Mouse (Mus musculus): ENCODE results near the gene Adamts7. TPM values are rescaled to one million over a fixed set of nuclear protein-coding genes. Genes with fewer than 3 reads are reported as not detected.
A peak's percentile ranks its signal among the peaks of the same experiment; 100 is the strongest.

Gene Adamts7
- polyA plus RNA-seq, 1 experiment from 2014 or later, result 4.9 TPM

- Histone ChIP-seq H3K27ac (ENCODE audit: low read depth, low read length) (no peak overlapping the region), H3K4me2 (no peak overlapping the region), H3K9ac (ENCODE audit: low read depth, low read length) (no peak overlapping the region), H3K27me3 (ENCODE audit: control insufficient read depth, insufficient read depth, low read length) (no peaks in the 10 kb centered on the region), H3K4me3 (ENCODE audit: low read depth, low read length) (no peak overlapping the region), H3K9me3 (replicated peaks; ENCODE audit: control insufficient read depth, low read length) (no peaks in the 10 kb centered on the region), H3K4me1 (ENCODE audit: control insufficient read depth, insufficient read depth, low read length) (peaks cover 14% of the 10 kb centered on the region), H3K36me3 (ENCODE audit: control insufficient read depth, insufficient read depth, low read length) (peaks cover 4% of the 10 kb centered on the region; the same call in 1 of the 2 replicates)
- WGBS (ENCODE audit: insufficient replicate concordance), result 77% methylated on average over 7 of the region's 7 CpGs
- ATAC-seq (replicated peaks; ENCODE audit: insufficient number of reproducible peaks, low FRiP score, low TSS enrichment), result no peak
Measured at GRCm38 (mm10) chr9:90197116-90197665, 34.3 kb downstream of the Adamts7 start.

- Histone ChIP-seq H3K36me3 (ENCODE audit: control insufficient read depth, insufficient read depth, low read length) (peaks cover 4% of the 10 kb centered on the region; the same call in 1 of the 2 replicates), H3K27me3 (ENCODE audit: control insufficient read depth, insufficient read depth, low read length) (no peaks in the 10 kb centered on the region), H3K4me3 (ENCODE audit: low read depth, low read length) (no peak overlapping the region), H3K4me1 (ENCODE audit: control insufficient read depth, insufficient read depth, low read length) (peaks cover 14% of the 10 kb centered on the region), H3K9ac (ENCODE audit: low read depth, low read length) (no peak overlapping the region), H3K4me2 (no peak overlapping the region), H3K9me3 (replicated peaks; ENCODE audit: control insufficient read depth, low read length) (no peaks in the 10 kb centered on the region), H3K27ac (ENCODE audit: low read depth, low read length) (no peak overlapping the region)
- WGBS (ENCODE audit: insufficient replicate concordance), result 68% methylated on average over 7 of the region's 7 CpGs
- ATAC-seq (replicated peaks; ENCODE audit: insufficient number of reproducible peaks, low FRiP score, low TSS enrichment), result no peak
Measured at GRCm38 (mm10) chr9:90197866-90198383, 35.1 kb downstream of the Adamts7 start.

GRCm38 (mm10) chr9:90198531-90199449 is 35.9 kb downstream of the Adamts7 start:
- Histone ChIP-seq H3K36me3 (ENCODE audit: control insufficient read depth, insufficient read depth, low read length) (peaks cover 4% of the 10 kb centered on the region; the same call in 1 of the 2 replicates), H3K27ac (ENCODE audit: low read depth, low read length) (peak overlapping the region; percentile 38), H3K4me3 (ENCODE audit: low read depth, low read length) (no peak overlapping the region), H3K9me3 (replicated peaks; ENCODE audit: control insufficient read depth, low read length) (no peaks in the 10 kb centered on the region), H3K4me2 (peak overlapping the region; percentile 39; the same call in 1 of the 2 replicates), H3K4me1 (ENCODE audit: control insufficient read depth, insufficient read depth, low read length) (peaks cover 14% of the 10 kb centered on the region), H3K27me3 (ENCODE audit: control insufficient read depth, insufficient read depth, low read length) (no peaks in the 10 kb centered on the region), H3K9ac (ENCODE audit: low read depth, low read length) (no peak overlapping the region)
- 34% methylated on average over 10 of the region's 10 CpGs for WGBS (ENCODE audit: insufficient replicate concordance)
- peak; percentile 32 for ATAC-seq (replicated peaks; ENCODE audit: insufficient number of reproducible peaks, low FRiP score, low TSS enrichment)

GRCm38 (mm10) chr9:90199611-90200010 is 36.7 kb downstream of the Adamts7 start:
- ATAC-seq (replicated peaks; ENCODE audit: insufficient number of reproducible peaks, low FRiP score, low TSS enrichment), result no peak
- 88% methylated on average over 18 of the region's 18 CpGs for WGBS (ENCODE audit: insufficient replicate concordance)
- peaks cover 14% of the 10 kb centered on the region for H3K4me1 ChIP-seq (ENCODE audit: control insufficient read depth, insufficient read depth, low read length)
- H3K27me3 ChIP-seq (ENCODE audit: control insufficient read depth, insufficient read depth, low read length), result no peaks in the 10 kb centered on the region
- H3K27ac ChIP-seq (ENCODE audit: low read depth, low read length), result no peak overlapping the region
- no peaks in the 10 kb centered on the region for H3K9me3 ChIP-seq (replicated peaks; ENCODE audit: control insufficient read depth, low read length)
- no peak overlapping the region for H3K4me3 ChIP-seq (ENCODE audit: low read depth, low read length)
- no peak overlapping the region for H3K4me2 ChIP-seq
- H3K36me3 ChIP-seq (ENCODE audit: control insufficient read depth, insufficient read depth, low read length), result peaks cover 4% of the 10 kb centered on the region; the same call in 1 of the 2 replicates
- no peak overlapping the region for H3K9ac ChIP-seq (ENCODE audit: low read depth, low read length)

GRCm38 (mm10) chr9:90200501-90200900 is 37.6 kb downstream of the Adamts7 start:
- H3K4me2 ChIP-seq, result no peak overlapping the region
- no peak for ATAC-seq (replicated peaks; ENCODE audit: insufficient number of reproducible peaks, low FRiP score, low TSS enrichment)
- no peak overlapping the region for H3K4me3 ChIP-seq (ENCODE audit: low read depth, low read length)
- H3K27me3 ChIP-seq (ENCODE audit: control insufficient read depth, insufficient read depth, low read length), result no peaks in the 10 kb centered on the region
- peaks cover 14% of the 10 kb centered on the region for H3K4me1 ChIP-seq (ENCODE audit: control insufficient read depth, insufficient read depth, low read length)
- H3K27ac ChIP-seq (ENCODE audit: low read depth, low read length), result no peak overlapping the region
- H3K36me3 ChIP-seq (ENCODE audit: control insufficient read depth, insufficient read depth, low read length), result peaks cover 4% of the 10 kb centered on the region; the same call in 1 of the 2 replicates
- no peak overlapping the region for H3K9ac ChIP-seq (ENCODE audit: low read depth, low read length)
- 90% methylated on average over 4 of the region's 4 CpGs for WGBS (ENCODE audit: insufficient replicate concordance)
- no peaks in the 10 kb centered on the region for H3K9me3 ChIP-seq (replicated peaks; ENCODE audit: control insufficient read depth, low read length)

GRCm38 (mm10) chr9:90201096-90201495 is 38.2 kb downstream of the Adamts7 start:
- 90% methylated on average over 7 of the region's 7 CpGs for WGBS (ENCODE audit: insufficient replicate concordance)
- peaks cover 4% of the 10 kb centered on the region; the same call in 1 of the 2 replicates for H3K36me3 ChIP-seq (ENCODE audit: control insufficient read depth, insufficient read depth, low read length)

GRCm38 (mm10) chr9:90201541-90201940 is 38.7 kb downstream of the Adamts7 start:
- 57% methylated on average over 4 of the region's 4 CpGs for WGBS (ENCODE audit: insufficient replicate concordance)
- H3K4me2 ChIP-seq, result no peak overlapping the region
- H3K27ac ChIP-seq (ENCODE audit: low read depth, low read length), result no peak overlapping the region
- H3K9ac ChIP-seq (ENCODE audit: low read depth, low read length), result no peak overlapping the region
- no peaks in the 10 kb centered on the region for H3K27me3 ChIP-seq (ENCODE audit: control insufficient read depth, insufficient read depth, low read length)
- no peak for ATAC-seq (replicated peaks; ENCODE audit: insufficient number of reproducible peaks, low FRiP score, low TSS enrichment)
- no peak overlapping the region for H3K4me3 ChIP-seq (ENCODE audit: low read depth, low read length)
- no peaks in the 10 kb centered on the region for H3K9me3 ChIP-seq (replicated peaks; ENCODE audit: control insufficient read depth, low read length)
- H3K36me3 ChIP-seq (ENCODE audit: control insufficient read depth, insufficient read depth, low read length), result peaks cover 4% of the 10 kb centered on the region; the same call in 1 of the 2 replicates
- H3K4me1 ChIP-seq (ENCODE audit: control insufficient read depth, insufficient read depth, low read length), result peaks cover 14% of the 10 kb centered on the region

More at GRCm38 (mm10) chr9:90201096-90201495, 38.2 kb downstream of the Adamts7 start:
- no peak overlapping the region for H3K27ac ChIP-seq (ENCODE audit: low read depth, low read length)
- no peak for ATAC-seq (replicated peaks; ENCODE audit: insufficient number of reproducible peaks, low FRiP score, low TSS enrichment)
- H3K9me3 ChIP-seq (replicated peaks; ENCODE audit: control insufficient read depth, low read length), result no peaks in the 10 kb centered on the region
- H3K9ac ChIP-seq (ENCODE audit: low read depth, low read length), result no peak overlapping the region
- no peak overlapping the region for H3K4me3 ChIP-seq (ENCODE audit: low read depth, low read length)
- no peaks in the 10 kb centered on the region for H3K27me3 ChIP-seq (ENCODE audit: control insufficient read depth, insufficient read depth, low read length)
- H3K4me1 ChIP-seq (ENCODE audit: control insufficient read depth, insufficient read depth, low read length), result peaks cover 14% of the 10 kb centered on the region
- no peak overlapping the region for H3K4me2 ChIP-seq

GRCm38 (mm10) chr9:90203233-90203632 is 40.4 kb downstream of the Adamts7 start:
- H3K36me3 ChIP-seq (ENCODE audit: control insufficient read depth, insufficient read depth, low read length), result peaks cover 4% of the 10 kb centered on the region; the same call in 1 of the 2 replicates
- WGBS (ENCODE audit: insufficient replicate concordance), result 87% methylated on average over 5 of the region's 5 CpGs
- no peaks in the 10 kb centered on the region for H3K27me3 ChIP-seq (ENCODE audit: control insufficient read depth, insufficient read depth, low read length)
- ATAC-seq (replicated peaks; ENCODE audit: insufficient number of reproducible peaks, low FRiP score, low TSS enrichment), result no peak
- H3K27ac ChIP-seq (ENCODE audit: low read depth, low read length), result no peak overlapping the region
- no peaks in the 10 kb centered on the region for H3K9me3 ChIP-seq (replicated peaks; ENCODE audit: control insufficient read depth, low read length)
- peaks cover 10% of the 10 kb centered on the region for H3K4me1 ChIP-seq (ENCODE audit: control insufficient read depth, insufficient read depth, low read length)
- no peak overlapping the region for H3K4me2 ChIP-seq
- H3K4me3 ChIP-seq (ENCODE audit: low read depth, low read length), result no peak overlapping the region
- H3K9ac ChIP-seq (ENCODE audit: low read depth, low read length), result no peak overlapping the region
